Mouse (Mus musculus) heart, embryonic 15.5 days (tissue): ENCODE results near the gene Rhbdd2. TPM values are rescaled to one million over a fixed set of nuclear protein-coding genes. Genes with fewer than 3 reads are reported as not detected.

Source experiments
- ATAC-seq: fragments of 200-750 bp; cut with Nextera tagmentation; replicated peaks from 2 replicates; pipeline ENCODE4 v1.8.0; 2017; ENCODE audit warnings: low read depth, moderate TSS enrichment; ENCODE audit not compliant: insufficient number of reproducible peaks, insufficient read depth, low FRiP score
- H3K27ac ChIP-seq: fragments of 300-500 bp; sonication (generic); 2 replicates; pipeline ENCODE4 v1.5.1; 2015; ENCODE audit warnings: mild to moderate bottlenecking, inconsistent platforms
- H3K27me3 ChIP-seq: fragments of 300-500 bp; sonication (generic); 2 replicates; pipeline ENCODE4 v1.6.1; 2015; ENCODE audit warnings: inconsistent platforms
- H3K36me3 ChIP-seq: fragments of 300-500 bp; sonication (generic); 2 replicates; pipeline ENCODE4 v1.6.1; 2015; ENCODE audit warnings: mild to moderate bottlenecking, inconsistent platforms
- H3K4me1 ChIP-seq: fragments of 300-500 bp; sonication (generic); replicated peaks from 2 replicates; pipeline ENCODE4 v1.6.1; 2015; ENCODE audit warnings: inconsistent platforms
- H3K4me2 ChIP-seq: fragments of 300-500 bp; sonication (generic); 2 replicates; pipeline ENCODE4 v1.6.1; 2015; ENCODE audit warnings: inconsistent platforms, mild to moderate bottlenecking, moderate library complexity
- H3K4me3 ChIP-seq: fragments of 300-500 bp; sonication (generic); 2 replicates; pipeline ENCODE4 v1.5.1; 2015; ENCODE audit warnings: mild to moderate bottlenecking, inconsistent platforms
- H3K9ac ChIP-seq: fragments of 300-500 bp; sonication (generic); 2 replicates; pipeline ENCODE4 v1.6.1; 2015; ENCODE audit warnings: mild to moderate bottlenecking, inconsistent platforms
- H3K9me3 ChIP-seq: fragments of 300-500 bp; sonication (generic); replicated peaks from 2 replicates; pipeline ENCODE4 v1.6.1; 2016; ENCODE audit warnings: inconsistent platforms
- WGBS: fragments of 180-500 bp; shearing (Covaris S2); methylation state at CpG from one replicate; pipeline ENCODE4 v1.1.7; 2015; ENCODE audit warnings: mixed read lengths; 5-methylcytosine and 5-hydroxymethylcytosine counted together
- polyA plus RNA-seq: library from polyadenylated mRNA; unstranded; fragments of >200 nt; fragmentation: Nextera tagmentation; extraction: Ambion mirVana; gene quantifications from 2 replicates; pipeline ENCODE4 v1.2.1, GENCODE M21; 2015

Rhbdd2 gene
- polyA plus RNA-seq, 1 experiment from 2014 or later: 27.8 TPM

GRCm38 (mm10) chr5:135623006-135623563, 9.3 kb upstream of the Rhbdd2 start:
- Histone ChIP-seq H3K27ac (no peak overlapping the region), H3K4me2 (no peak overlapping the region), H3K9me3 (no peaks in the 10 kb centered on the region), H3K9ac (no peak overlapping the region), H3K27me3 (0 out of 2 replicates have a peak, but pooled peaks cover 3% of the 10 kb centered on the region), H3K4me3 (no peak overlapping the region), H3K36me3 (no peaks in the 10 kb centered on the region), H3K4me1 (no peaks in the 10 kb centered on the region)
- ATAC-seq: no peak
- WGBS: 76% methylated on average over 18 of the region's 18 CpGs

- Histone ChIP-seq H3K4me2 (no peak overlapping the region), H3K9ac (no peak overlapping the region), H3K27ac (no peak overlapping the region), H3K9me3 (no peaks in the 10 kb centered on the region), H3K36me3 (no peaks in the 10 kb centered on the region), H3K27me3 (no peaks in the 10 kb centered on the region), H3K4me1 (peaks cover 11% of the 10 kb centered on the region), H3K4me3 (no peak overlapping the region)
- no peak for ATAC-seq
- WGBS: 47% methylated on average over 10 of the region's 10 CpGs
These were observed 3.5 kb upstream of the Rhbdd2 start for GRCm38 (mm10) chr5:135628916-135629315.

GRCm38 (mm10) chr5:135629401-135629800, 3.0 kb upstream of the Rhbdd2 start:
- Histone ChIP-seq H3K4me1 (peaks cover 11% of the 10 kb centered on the region), H3K27me3 (no peaks in the 10 kb centered on the region), H3K4me3 (no peak overlapping the region), H3K4me2 (no peak overlapping the region), H3K9me3 (no peaks in the 10 kb centered on the region), H3K9ac (no peak overlapping the region), H3K27ac (no peak overlapping the region), H3K36me3 (no peaks in the 10 kb centered on the region)
- WGBS: 88% methylated on average over 3 of the region's 3 CpGs
- no peak for ATAC-seq

- Histone ChIP-seq H3K4me2 (no peak overlapping the region), H3K4me3 (no peak overlapping the region), H3K27me3 (no peaks in the 10 kb centered on the region), H3K4me1 (peaks cover 11% of the 10 kb centered on the region), H3K36me3 (0 out of 2 replicates have a peak, but pooled peaks cover 2% of the 10 kb centered on the region), H3K9me3 (no peaks in the 10 kb centered on the region), H3K27ac (no peak overlapping the region), H3K9ac (no peak overlapping the region)
- no peak for ATAC-seq
- 22% methylated on average over 3 of the region's 3 CpGs for WGBS
These were observed 1.8 kb upstream of the Rhbdd2 start for GRCm38 (mm10) chr5:135630598-135630997.

GRCm38 (mm10) chr5:135632797-135633144, 353 bp downstream of the Rhbdd2 start:
- Histone ChIP-seq H3K36me3 (peaks cover 11% of the 10 kb centered on the region), H3K4me1 (peaks cover 11% of the 10 kb centered on the region), H3K9ac (peak overlapping the region; percentile 71), H3K27me3 (no peaks in the 10 kb centered on the region), H3K27ac (peak overlapping the region; percentile 76), H3K4me2 (peak overlapping the region; percentile 73), H3K9me3 (no peaks in the 10 kb centered on the region), H3K4me3 (peak overlapping the region; percentile 68)
- under 1% methylated on average over 21 of the region's 21 CpGs for WGBS
- ATAC-seq: peak; percentile 72

GRCm38 (mm10) chr5:135639760-135640458, 7.5 kb downstream of the Rhbdd2 start:
- ATAC-seq: no peak
- no peaks in the 10 kb centered on the region for H3K27me3 ChIP-seq
- H3K27ac ChIP-seq: peak overlapping the region; percentile 47; the same call in 1 of the 2 replicates
- no peak overlapping the region for H3K9ac ChIP-seq
- no peak overlapping the region for H3K4me2 ChIP-seq
- H3K9me3 ChIP-seq: no peaks in the 10 kb centered on the region
- no peak overlapping the region for H3K4me3 ChIP-seq
- H3K36me3 ChIP-seq: peaks cover 26% of the 10 kb centered on the region
- WGBS: 64% methylated on average over 6 of the region's 7 CpGs
- H3K4me1 ChIP-seq: peaks cover 7% of the 10 kb centered on the region; the same call in 1 of the 2 replicates

- no peak for ATAC-seq
- H3K27ac ChIP-seq: peak overlapping the region; percentile 47; the same call in 1 of the 2 replicates
- no peaks in the 10 kb centered on the region for H3K9me3 ChIP-seq
- H3K36me3 ChIP-seq: peaks cover 26% of the 10 kb centered on the region
- peaks cover 7% of the 10 kb centered on the region; the same call in 1 of the 2 replicates for H3K4me1 ChIP-seq
- H3K4me3 ChIP-seq: no peak overlapping the region
- H3K4me2 ChIP-seq: no peak overlapping the region
- WGBS: 80% methylated on average over 6 of the region's 6 CpGs
- H3K27me3 ChIP-seq: no peaks in the 10 kb centered on the region
- no peak overlapping the region for H3K9ac ChIP-seq
These were observed 8.0 kb downstream of the Rhbdd2 start for GRCm38 (mm10) chr5:135640459-135640789.

- ATAC-seq: no peak
- Histone ChIP-seq H3K4me2 (no peak overlapping the region), H3K27ac (no peak overlapping the region), H3K36me3 (peaks cover 21% of the 10 kb centered on the region), H3K9ac (no peak overlapping the region), H3K27me3 (no peaks in the 10 kb centered on the region), H3K4me3 (no peak overlapping the region), H3K4me1 (peaks cover 7% of the 10 kb centered on the region; the same call in 1 of the 2 replicates), H3K9me3 (no peaks in the 10 kb centered on the region)
- 86% methylated on average over 1 of the region's 1 CpGs for WGBS
These were observed 8.6 kb downstream of the Rhbdd2 start for GRCm38 (mm10) chr5:135641028-135641427.

GRCm38 (mm10) chr5:135642686-135643551, 10.5 kb downstream of the Rhbdd2 start:
- ATAC-seq: no peak
- WGBS: 78% methylated on average over 10 of the region's 10 CpGs
- no peak overlapping the region for H3K27ac ChIP-seq

GRCm38 (mm10) chr5:135643552-135643842, 11.1 kb downstream of the Rhbdd2 start:
- no peak for ATAC-seq
- Histone ChIP-seq H3K36me3 (peaks cover 14% of the 10 kb centered on the region), H3K4me1 (peaks cover 7% of the 10 kb centered on the region; the same call in 1 of the 2 replicates), H3K4me3 (no peak overlapping the region), H3K27ac (no peak overlapping the region), H3K9ac (no peak overlapping the region), H3K9me3 (no peaks in the 10 kb centered on the region), H3K27me3 (no peaks in the 10 kb centered on the region), H3K4me2 (no peak overlapping the region)
- 91% methylated on average over 1 of the region's 1 CpGs for WGBS

More at GRCm38 (mm10) chr5:135642686-135643551, 10.5 kb downstream of the Rhbdd2 start:
- H3K4me3 ChIP-seq: no peak overlapping the region
- no peak overlapping the region for H3K9ac ChIP-seq
- H3K4me2 ChIP-seq: no peak overlapping the region
- no peaks in the 10 kb centered on the region for H3K9me3 ChIP-seq
- peaks cover 7% of the 10 kb centered on the region; the same call in 1 of the 2 replicates for H3K4me1 ChIP-seq
- H3K36me3 ChIP-seq: peaks cover 14% of the 10 kb centered on the region
- no peaks in the 10 kb centered on the region for H3K27me3 ChIP-seq

- Histone ChIP-seq H3K9me3 (no peaks in the 10 kb centered on the region), H3K27me3 (no peaks in the 10 kb centered on the region), H3K4me3 (no peak overlapping the region), H3K9ac (no peak overlapping the region), H3K27ac (no peak overlapping the region), H3K4me1 (peaks cover 7% of the 10 kb centered on the region; the same call in 1 of the 2 replicates), H3K4me2 (no peak overlapping the region), H3K36me3 (peaks cover 13% of the 10 kb centered on the region)
- 84% methylated on average over 8 of the region's 8 CpGs for whole genome bisulfite sequencing
- no peak for ATAC-seq
These were observed 11.5 kb downstream of the Rhbdd2 start for GRCm38 (mm10) chr5:135643869-135644268.
